Mouse (Mus musculus): Measurements from ENCODE around the gene Cntn4.
A peak's percentile ranks its signal among the peaks of the same experiment; 100 is the strongest.

Cntn4 gene

GRCm38 (mm10) chr6:105677149-105678031 lies at the start of gene Cntn4:
Cntn4 (plus strand) TSS chr6:105677660.
- DNase-seq (ENCODE audit: low read depth, low spot score) = peak; percentile 82

- DNase-seq (ENCODE audit: low read depth, low spot score) = no peak
Observed at GRCm38 (mm10) chr6:105674276-105674675, 3.2 kb upstream of the Cntn4 start.

- no peak for DNase-seq (ENCODE audit: low read depth, low spot score)
Observed at GRCm38 (mm10) chr6:105675099-105675498, 2.4 kb upstream of the Cntn4 start.

GRCm38 (mm10) chr6:105676637-105677036 lies 823 bp upstream of the Cntn4 start:
- no peak for DNase-seq (ENCODE audit: low read depth, low spot score)

- DNase-seq (ENCODE audit: low read depth, low spot score) = no peak
Observed at GRCm38 (mm10) chr6:105678778-105679177, 1.3 kb downstream of the Cntn4 start.

- no peak for DNase-seq (ENCODE audit: low read depth, low spot score)
Observed at GRCm38 (mm10) chr6:105681496-105681895, 4.0 kb downstream of the Cntn4 start.

- DNase-seq (ENCODE audit: low read depth, low spot score) = no peak
Observed at GRCm38 (mm10) chr6:105683251-105683650, 5.8 kb downstream of the Cntn4 start.

GRCm38 (mm10) chr6:105684123-105684522 lies 6.7 kb downstream of the Cntn4 start:
- no peak for DNase-seq (ENCODE audit: low read depth, low spot score)

- no peak for DNase-seq (ENCODE audit: low read depth, low spot score)
Observed at GRCm38 (mm10) chr6:105688195-105688594, 10.7 kb downstream of the Cntn4 start.

GRCm38 (mm10) chr6:105742026-105742425 lies 64.6 kb downstream of the Cntn4 start:
- DNase-seq (ENCODE audit: low read depth, low spot score) = peak; percentile 54

- DNase-seq (ENCODE audit: low read depth, low spot score) = no peak
Observed at GRCm38 (mm10) chr6:105780616-105781015, 103.2 kb downstream of the Cntn4 start.

GRCm38 (mm10) chr6:105788462-105788861 lies 111.0 kb downstream of the Cntn4 start:
- peak; percentile 1 for DNase-seq (ENCODE audit: low read depth, low spot score)

- DNase-seq (ENCODE audit: low read depth, low spot score) = no peak
Observed at GRCm38 (mm10) chr6:105835099-105835498, 157.6 kb downstream of the Cntn4 start.

GRCm38 (mm10) chr6:105847296-105847695 lies 169.8 kb downstream of the Cntn4 start:
- no peak for DNase-seq (ENCODE audit: low read depth, low spot score)

GRCm38 (mm10) chr6:105892838-105893237 lies 215.4 kb downstream of the Cntn4 start:
- DNase-seq (ENCODE audit: low read depth, low spot score) = no peak

- DNase-seq (ENCODE audit: low read depth, low spot score) = no peak
Observed at GRCm38 (mm10) chr6:105938485-105938884, 261.0 kb downstream of the Cntn4 start.

- no peak for DNase-seq (ENCODE audit: low read depth, low spot score)
Observed at GRCm38 (mm10) chr6:105939303-105939702, 261.8 kb downstream of the Cntn4 start.

GRCm38 (mm10) chr6:105940591-105940990 lies 263.1 kb downstream of the Cntn4 start:
- no peak for DNase-seq (ENCODE audit: low read depth, low spot score)

- DNase-seq (ENCODE audit: low read depth, low spot score) = no peak
Observed at GRCm38 (mm10) chr6:105991492-105991891, 314.0 kb downstream of the Cntn4 start.

GRCm38 (mm10) chr6:106013018-106013417 lies 335.6 kb downstream of the Cntn4 start:
- DNase-seq (ENCODE audit: low read depth, low spot score) = no peak

GRCm38 (mm10) chr6:106015126-106015525 lies 337.7 kb downstream of the Cntn4 start:
- DNase-seq (ENCODE audit: low read depth, low spot score) = no peak

- no peak for DNase-seq (ENCODE audit: low read depth, low spot score)
Observed at GRCm38 (mm10) chr6:106048878-106049277, 371.4 kb downstream of the Cntn4 start.

GRCm38 (mm10) chr6:106056123-106056522 lies 378.7 kb downstream of the Cntn4 start:
- DNase-seq (ENCODE audit: low read depth, low spot score) = no peak
